Mouse (Mus musculus): ENCODE measurements around the gene Ckmt2.

GRCm38 (mm10) chr13:91877996-91878395 lies 1.3 kb upstream of the Ckmt2 start:
- TF ChIP-seq GATA1 (IDR thresholded peaks at IDR 0.05; ENCODE audit: borderline replicate concordance, low read length) (no peak), FLI1 (IDR thresholded peaks at IDR 0.05; ENCODE audit: low read length) (no peak)
